ENCODE assay signal across 19 mouse cellular contexts in genomic region chr11:107103736-107104135, GRCm38 (mm10). TPM values are rescaled to one million over a fixed set of nuclear protein-coding genes. Genes with fewer than 3 reads are reported as not detected.
DNase-seq lines count a peak whose midpoint lies in the region; ATAC-seq and TF ChIP-seq lines count a peak whose summit lies in the region.
"Had no signal": no experiment of that assay in that cellular context is flagged by ENCODE, and none has a peak within 500 bp of the region (broad histone marks: within the 10 kb centered on the region; RNA-seq: fewer than 3 reads in every experiment).

No protein-coding gene starts in this region.

- H3K27ac ChIP-seq in heart, embryonic 13.5 days (replicated peaks): peak overlapping the region; percentile 60
- H3K27ac ChIP-seq in heart, adult 2 months: no peak overlapping the region
- H3K27ac ChIP-seq in lung, embryonic 16.5 days (ENCODE audit: low read length): peak overlapping the region; percentile 34; the same call in 1 of the 2 replicates
- H3K27ac ChIP-seq in limb, embryonic 15.5 days: 0 out of 2 replicates have a peak overlapping the region, but pooled peaks have one; percentile 11
- H3K27ac ChIP-seq in hindbrain, embryonic 16.5 days (ENCODE audit: low read depth, low read length): no peak overlapping the region
- H3K27ac ChIP-seq: embryonic facial prominence, embryonic 13.5 days; limb, embryonic 12.5 days had no signal

- H3K9me3 ChIP-seq in heart, embryonic 13.5 days: no peaks in the 10 kb centered on the region
- H3K9me3 ChIP-seq in lung, embryonic 16.5 days (ENCODE audit: control insufficient read depth, low read length): no peaks in the 10 kb centered on the region
- no peaks in the 10 kb centered on the region for H3K9me3 ChIP-seq in limb, embryonic 15.5 days
- H3K9me3 ChIP-seq in hindbrain, embryonic 16.5 days (ENCODE audit: control insufficient read depth, low read length): no peaks in the 10 kb centered on the region
- H3K9me3 ChIP-seq: embryonic facial prominence, embryonic 13.5 days; limb, embryonic 12.5 days; lung, embryonic 15.5 days had no signal

- intact Hi-C loops in heart, adult 2 months (cut with DNase I): no loop called here

- 0 out of 2 replicates have a peak overlapping the region, but pooled peaks have one; percentile 24 for H3K9ac ChIP-seq in heart, embryonic 13.5 days
- no peak overlapping the region for H3K9ac ChIP-seq in heart, adult 2 months (ENCODE audit: low read depth, low read length)
- no peak overlapping the region for H3K9ac ChIP-seq in lung, embryonic 16.5 days (ENCODE audit: low read length)
- no peak overlapping the region for H3K9ac ChIP-seq in limb, embryonic 15.5 days
- no peak overlapping the region for H3K9ac ChIP-seq in hindbrain, embryonic 16.5 days (ENCODE audit: low read depth, low read length)
- H3K9ac ChIP-seq: embryonic facial prominence, embryonic 13.5 days; limb, embryonic 12.5 days; lung, embryonic 15.5 days had no signal

- ATAC-seq in heart, embryonic 13.5 days (ENCODE audit: extremely low read depth, insufficient number of reproducible peaks, low FRiP score, low TSS enrichment): no peak
- no peak for ATAC-seq in lung, embryonic 16.5 days (ENCODE audit: low read depth)
- no peak for ATAC-seq in limb, embryonic 15.5 days (ENCODE audit: insufficient number of reproducible peaks, low FRiP score, low TSS enrichment, low read depth)
- ATAC-seq in hindbrain, embryonic 16.5 days: no peak
- ATAC-seq: CD4-positive, CD25-positive, alpha-beta regulatory T cell, adult 4 months; forebrain, embryonic 14.5 days had no signal

- peaks cover 6% of the 10 kb centered on the region for H3K79me2 ChIP-seq in heart, adult 2 months (replicated peaks; ENCODE audit: control insufficient read depth, insufficient read depth, low read length)

- no peak for TF ChIP-seq CTCF in heart, adult 2 months (IDR thresholded peaks at IDR 0.05)

- H3K4me2 ChIP-seq in heart, embryonic 13.5 days: no peak overlapping the region
- no peak overlapping the region for H3K4me2 ChIP-seq in lung, embryonic 16.5 days (ENCODE audit: low read depth, low read length)
- H3K4me2 ChIP-seq in limb, embryonic 15.5 days: no peak overlapping the region
- no peak overlapping the region for H3K4me2 ChIP-seq in hindbrain, embryonic 16.5 days (ENCODE audit: low read length)
- H3K4me2 ChIP-seq: embryonic facial prominence, embryonic 13.5 days; limb, embryonic 12.5 days; lung, embryonic 15.5 days; midbrain, embryonic 11.5 days had no signal

- H3K4me3 ChIP-seq in heart, embryonic 13.5 days: no peak overlapping the region
- H3K4me3 ChIP-seq in heart, adult 2 months: no peak overlapping the region
- H3K4me3 ChIP-seq in lung, embryonic 16.5 days (ENCODE audit: low read length): no peak overlapping the region
- no peak overlapping the region for H3K4me3 ChIP-seq in limb, embryonic 15.5 days
- H3K4me3 ChIP-seq in hindbrain, embryonic 16.5 days (ENCODE audit: low read length): no peak overlapping the region
- H3K4me3 ChIP-seq: embryonic facial prominence, embryonic 13.5 days; limb, embryonic 12.5 days; lung, embryonic 15.5 days had no signal

- 87% methylated on average over 2 of the region's 2 CpGs for WGBS in heart, embryonic 13.5 days
- 88% methylated on average over 2 of the region's 2 CpGs for WGBS in heart, adult 2 months
- 77% methylated on average over 2 of the region's 2 CpGs for WGBS in lung, embryonic 16.5 days
- 82% methylated on average over 2 of the region's 2 CpGs for WGBS in limb, embryonic 15.5 days
- 90% methylated on average over 2 of the region's 2 CpGs for WGBS in hindbrain, embryonic 16.5 days

- no peak for DNase-seq in heart, adult 2 months
- DNase-seq in lung, adult 18-20 months: no peak
- DNase-seq in CD4-positive helper T cell, adult 2 months (ENCODE audit: low read depth, low spot score): peak; percentile 25
- DNase-seq in kidney, postnatal 10 days: no peak
- DNase-seq: adrenal gland, postnatal 36 days; heart, postnatal 4 days; kidney, adult 11 months; kidney, postnatal 25 days; right cerebral cortex, postnatal 14 days had no signal

- TF ChIP-seq EP300 in heart, adult 2 months (IDR thresholded peaks at IDR 0.05; ENCODE audit: insufficient read depth, low read depth, low read length): no peak

- no peaks in the 10 kb centered on the region for H3K27me3 ChIP-seq in heart, embryonic 13.5 days (replicated peaks)
- H3K27me3 ChIP-seq in heart, adult 2 months (ENCODE audit: control insufficient read depth, insufficient read depth, low read length): no peaks in the 10 kb centered on the region
- no peaks in the 10 kb centered on the region for H3K27me3 ChIP-seq in lung, embryonic 16.5 days (ENCODE audit: control insufficient read depth, insufficient read depth, low read depth, low read length)
- H3K27me3 ChIP-seq in limb, embryonic 15.5 days: no peaks in the 10 kb centered on the region
- H3K27me3 ChIP-seq in hindbrain, embryonic 16.5 days (replicated peaks; ENCODE audit: control insufficient read depth, insufficient read depth, low read length): no peaks in the 10 kb centered on the region
- H3K27me3 ChIP-seq: embryonic facial prominence, embryonic 13.5 days; limb, embryonic 12.5 days; lung, embryonic 15.5 days had no signal

- peaks cover 20% of the 10 kb centered on the region for H3K36me3 ChIP-seq in heart, embryonic 13.5 days
- peaks cover 5% of the 10 kb centered on the region for H3K36me3 ChIP-seq in heart, adult 2 months (ENCODE audit: control insufficient read depth, insufficient read depth, low read length)
- peaks cover 6% of the 10 kb centered on the region; the same call in 1 of the 2 replicates for H3K36me3 ChIP-seq in lung, embryonic 16.5 days (ENCODE audit: control insufficient read depth, insufficient read depth, low read length)
- peaks cover 9% of the 10 kb centered on the region for H3K36me3 ChIP-seq in limb, embryonic 15.5 days
- peaks cover 3% of the 10 kb centered on the region for H3K36me3 ChIP-seq in hindbrain, embryonic 16.5 days (ENCODE audit: control insufficient read depth, insufficient read depth, low read length)

- H3K4me1 ChIP-seq in heart, embryonic 13.5 days: peaks cover 63% of the 10 kb centered on the region
- H3K4me1 ChIP-seq in heart, adult 2 months (ENCODE audit: control insufficient read depth, insufficient read depth, low read length): peaks cover 19% of the 10 kb centered on the region
- peaks cover 24% of the 10 kb centered on the region for H3K4me1 ChIP-seq in lung, embryonic 16.5 days (replicated peaks; ENCODE audit: control insufficient read depth, insufficient read depth, low read length)
- peaks cover 26% of the 10 kb centered on the region for H3K4me1 ChIP-seq in limb, embryonic 15.5 days
- H3K4me1 ChIP-seq in hindbrain, embryonic 16.5 days (ENCODE audit: control insufficient read depth, insufficient read depth, low read depth, low read length): peaks cover 15% of the 10 kb centered on the region

- no peak for TF ChIP-seq POLR2A in heart, adult 2 months (IDR thresholded peaks at IDR 0.05; ENCODE audit: insufficient read depth, low read depth, low read length)

RNA-seq across cellular contexts. Expression of gene Bptf, which starts 28.2 kb away (rescaled TPM):
- 17.9 and 18.3 TPM in 2 replicates for polyA plus RNA-seq in heart, embryonic 13.5 days (2015; fragmentation: Nextera tagmentation; extraction: Ambion mirVana)
- 10 to 100 TPM; 25.6 to 27.5 TPM for total RNA-seq in heart, adult 2 months (2021)
- polyA plus RNA-seq in heart, adult 2 months (2012; rRNA removed): 11.7 and 13.1 TPM in 2 replicates
- polyA plus RNA-seq in lung, embryonic 16.5 days (2015; fragmentation: Nextera tagmentation; extraction: Ambion mirVana): 28.2 and 29.9 TPM in 2 replicates
- 23.6 and 31.1 TPM in 2 replicates for polyA plus RNA-seq in limb, embryonic 15.5 days (2015; fragmentation: Nextera tagmentation; extraction: Ambion mirVana)
- 23.9 and 26.1 TPM in 2 replicates for polyA plus RNA-seq in hindbrain, embryonic 16.5 days (2015; fragmentation: Nextera tagmentation; extraction: Ambion mirVana)

Comparison
In these comparisons a context has a peak if more than half of its experiments do, and no peak if none do; other contexts are left out.
1. H3K27ac ChIP-seq: peak in heart, embryonic 13.5 days (single experiment), lung, embryonic 16.5 days (single experiment) and limb, embryonic 15.5 days (single experiment); none in heart, adult 2 months (single experiment) and hindbrain, embryonic 16.5 days (single experiment).